Mouse (Mus musculus) hindbrain, embryonic 11.5 days (tissue): ENCODE results near the gene Cops8. TPM values are rescaled to one million over a fixed set of nuclear protein-coding genes. Genes with fewer than 3 reads are reported as not detected.

Experiments
- ATAC-seq: fragments of 200-750 bp; cut with Nextera tagmentation; 2 replicates; pipeline ENCODE4 v1.8.0; 2017; ENCODE audit warnings: mild to moderate bottlenecking, moderate TSS enrichment, moderate library complexity; ENCODE audit not compliant: low FRiP score
- DNase-seq: peaks from one replicate; pipeline ENCODE4 v3.0.0-alpha.2; 2015; ENCODE audit warnings: low spot score
- H3K27ac ChIP-seq: fragments of 300-500 bp; sonication (generic); 2 replicates; pipeline ENCODE4 v1.5.1; 2014; ENCODE audit warnings: mild to moderate bottlenecking, low read depth, low read length
- H3K27me3 ChIP-seq: fragments of 300-500 bp; sonication (generic); 2 replicates; pipeline ENCODE4 v1.6.1; 2014; ENCODE audit warnings: mild to moderate bottlenecking, low read length, moderate library complexity, mixed read lengths; ENCODE audit not compliant: control insufficient read depth, insufficient read depth
- H3K36me3 ChIP-seq: fragments of 300-500 bp; sonication (generic); 2 replicates; pipeline ENCODE4 v1.6.1; 2014; ENCODE audit warnings: mild to moderate bottlenecking, low read length, moderate library complexity, mixed read lengths; ENCODE audit not compliant: control insufficient read depth, insufficient read depth
- H3K4me1 ChIP-seq: fragments of 300-500 bp; sonication (generic); replicated peaks from 2 replicates; pipeline ENCODE4 v1.6.1; 2014; ENCODE audit warnings: low read length, mixed read lengths; ENCODE audit not compliant: control insufficient read depth, insufficient read depth
- H3K4me2 ChIP-seq: fragments of 300-500 bp; sonication (generic); replicated peaks from 2 replicates; pipeline ENCODE4 v1.6.1; 2014; ENCODE audit warnings: mild to moderate bottlenecking, low read depth, low read length
- H3K4me3 ChIP-seq: fragments of 300-500 bp; sonication (generic); 2 replicates; pipeline ENCODE4 v1.5.1; 2014; ENCODE audit warnings: low read depth, low read length
- H3K9ac ChIP-seq: fragments of 300-500 bp; sonication (generic); 2 replicates; pipeline ENCODE4 v1.6.1; 2014; ENCODE audit warnings: low read depth, low read length
- H3K9me3 ChIP-seq: fragments of 300-500 bp; sonication (generic); 2 replicates; pipeline ENCODE4 v1.6.1; 2016; ENCODE audit warnings: low read length; ENCODE audit not compliant: control insufficient read depth
- WGBS: fragments of 180-500 bp; shearing (Covaris S2); extraction: QIAGEN DNeasy Blood & Tissue Kit; methylation state at CpG from one replicate; pipeline ENCODE4 v1.1.7; 2014; 5-methylcytosine and 5-hydroxymethylcytosine counted together
- polyA plus RNA-seq: library from polyadenylated mRNA; unstranded; fragments of >200 nt; fragmentation: Nextera tagmentation; extraction: Ambion mirVana; gene quantifications from 2 replicates; pipeline ENCODE4 v1.2.1, GENCODE M21; 2014

Gene Cops8
- polyA plus RNA-seq, 1 experiment from 2014 or later = 207 TPM

DNA sequence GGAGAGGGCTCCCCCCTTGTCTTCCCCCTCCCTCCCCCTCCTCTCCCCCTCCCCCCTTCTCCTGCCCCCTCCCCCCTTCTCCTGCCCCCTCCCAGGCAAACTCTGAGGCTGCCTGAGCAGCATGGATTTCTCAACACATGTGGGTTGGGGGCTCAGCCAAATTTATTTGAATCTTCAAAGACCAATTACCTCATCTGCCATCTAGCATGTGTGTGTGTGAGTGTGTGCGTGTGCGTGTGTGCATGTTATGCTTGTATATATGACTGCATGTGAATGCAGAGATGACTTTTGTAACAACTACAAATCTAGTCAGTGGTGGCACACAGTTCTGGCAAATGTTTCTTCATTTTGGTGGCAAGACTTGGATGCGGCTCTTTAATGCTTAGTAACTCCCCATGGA, 55.8 kb downstream of the Cops8 start:
- DNase-seq (no peak), ATAC-seq (no peak)
- Histone ChIP-seq H3K9ac (no peak overlapping the region), H3K9me3 (no peaks in the 10 kb centered on the region), H3K27ac (no peak overlapping the region), H3K27me3 (no peaks in the 10 kb centered on the region), H3K36me3 (no peaks in the 10 kb centered on the region), H3K4me3 (no peak overlapping the region), H3K4me1 (no peaks in the 10 kb centered on the region), H3K4me2 (no peak overlapping the region)
- WGBS = 93% methylated on average over 3 of the region's 3 CpGs

DNA sequence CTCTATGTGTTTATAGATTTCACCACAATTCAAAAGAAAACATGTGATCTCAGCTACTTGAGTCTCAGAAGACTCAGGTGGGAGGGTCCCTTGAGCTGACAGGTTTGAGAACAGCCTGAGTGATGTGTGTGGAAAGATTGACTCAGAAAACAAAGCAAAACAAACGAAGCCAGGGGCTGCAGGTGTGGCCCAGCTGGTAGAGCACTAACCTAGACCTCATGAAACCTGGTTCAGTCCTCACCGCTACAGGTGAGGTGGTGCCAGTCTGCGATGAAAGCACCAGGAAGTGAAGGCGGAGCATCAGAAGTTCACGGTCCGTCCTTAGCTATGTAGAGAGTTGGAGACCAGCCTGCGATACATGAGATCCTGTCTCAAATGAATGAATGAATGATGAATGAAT, 57.4 kb downstream of the Cops8 start:
- ATAC-seq (no peak), DNase-seq (no peak)
- Histone ChIP-seq H3K9ac (no peak overlapping the region), H3K4me2 (no peak overlapping the region), H3K9me3 (no peaks in the 10 kb centered on the region), H3K4me3 (no peak overlapping the region), H3K36me3 (no peaks in the 10 kb centered on the region), H3K27me3 (no peaks in the 10 kb centered on the region), H3K27ac (no peak overlapping the region), H3K4me1 (no peaks in the 10 kb centered on the region)
- 90% methylated on average over 7 of the region's 7 CpGs for WGBS

DNA sequence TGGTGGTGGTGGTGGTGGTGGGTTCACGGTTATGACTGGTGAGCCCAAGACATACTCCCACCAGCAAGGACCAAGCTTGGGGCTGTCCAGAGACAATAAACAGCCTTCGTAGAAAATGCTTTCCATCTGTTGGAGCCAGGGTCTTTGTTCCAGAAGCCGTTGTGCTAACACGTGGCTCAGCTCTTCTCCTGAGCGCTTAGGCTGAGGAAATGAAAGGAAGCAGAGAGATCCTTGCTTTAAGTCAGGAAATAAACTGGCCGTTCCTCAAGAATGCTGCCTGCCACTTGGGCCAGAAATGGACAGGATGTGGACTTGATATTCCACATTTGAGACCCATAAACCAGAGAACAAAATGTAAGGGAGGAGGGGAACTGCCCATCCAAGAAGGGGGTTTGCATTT, 59.7 kb downstream of the Cops8 start:
- H3K9me3 ChIP-seq = no peaks in the 10 kb centered on the region
- DNase-seq (no peak), ATAC-seq (no peak)
- H3K4me1 ChIP-seq = no peaks in the 10 kb centered on the region
- 73% methylated on average over 6 of the region's 6 CpGs for WGBS
- H3K4me3 ChIP-seq = no peak overlapping the region
- H3K9ac ChIP-seq = no peak overlapping the region
- no peaks in the 10 kb centered on the region for H3K36me3 ChIP-seq
- no peak overlapping the region for H3K27ac ChIP-seq
- H3K27me3 ChIP-seq = no peaks in the 10 kb centered on the region
- no peak overlapping the region for H3K4me2 ChIP-seq

Other genes starting within 250 kb of the Cops8 start
- gene Col6a3, start 241.0 kb downstream of the Cops8 start, polyA plus RNA-seq = 9.2 and 12.5 TPM in 2 replicates